Mouse (Mus musculus) intestine, embryonic 15.5 days (tissue): ENCODE measurements around the gene Hoxc9. TPM values are rescaled to one million over a fixed set of nuclear protein-coding genes. Genes with fewer than 3 reads are reported as not detected.

Experiments used
- ATAC-seq: fragments of 200-750 bp; cut with Nextera tagmentation; 2 replicates; pipeline ENCODE4 v1.8.0; 2017; ENCODE audit warnings: moderate TSS enrichment, moderate library complexity
- H3K27ac ChIP-seq: fragments of 300-500 bp; sonication (generic); 2 replicates; pipeline ENCODE4 v1.5.1; 2015; ENCODE audit warnings: mild to moderate bottlenecking, inconsistent platforms
- H3K27me3 ChIP-seq: fragments of 300-500 bp; sonication (generic); replicated peaks from 2 replicates; pipeline ENCODE4 v1.6.1; 2015; ENCODE audit warnings: inconsistent platforms
- H3K36me3 ChIP-seq: fragments of 300-500 bp; sonication (generic); 2 replicates; pipeline ENCODE4 v1.6.1; 2015; ENCODE audit warnings: inconsistent platforms
- H3K4me1 ChIP-seq: fragments of 300-500 bp; sonication (generic); replicated peaks from 2 replicates; pipeline ENCODE4 v1.6.1; 2015; ENCODE audit warnings: inconsistent platforms
- H3K4me2 ChIP-seq: fragments of 300-500 bp; sonication (generic); replicated peaks from 2 replicates; pipeline ENCODE4 v1.6.1; 2015; ENCODE audit warnings: mild to moderate bottlenecking, inconsistent platforms
- H3K4me3 ChIP-seq: fragments of 300-500 bp; sonication (generic); replicated peaks from 2 replicates; pipeline ENCODE4 v1.5.1; 2015; ENCODE audit warnings: inconsistent platforms
- H3K9ac ChIP-seq: fragments of 300-500 bp; sonication (generic); 2 replicates; pipeline ENCODE4 v1.6.1; 2015; ENCODE audit warnings: inconsistent platforms
- H3K9me3 ChIP-seq: fragments of 300-500 bp; sonication (generic); 2 replicates; pipeline ENCODE4 v1.6.1; 2016; ENCODE audit warnings: inconsistent platforms
- WGBS: fragments of 180-500 bp; shearing (Covaris S2); methylation state at CpG from one replicate; pipeline ENCODE4 v1.1.7; 2015; 5-methylcytosine and 5-hydroxymethylcytosine counted together
- microRNA counts: library from miRNA; unstranded; fragments of <30 nt; microRNA quantifications from one replicate; lab custom pipeline; 2016
- polyA plus RNA-seq: library from polyadenylated mRNA; unstranded; fragments of >200 nt; fragmentation: Nextera tagmentation; extraction: Ambion mirVana; gene quantifications from 2 replicates; pipeline ENCODE4 v1.2.1, GENCODE M21; 2015

Hoxc9 gene
- polyA plus RNA-seq, 1 experiment from 2014 or later: 1.4 TPM

- no peak for ATAC-seq
- H3K36me3 ChIP-seq: no peaks in the 10 kb centered on the region
- no peak overlapping the region for H3K4me3 ChIP-seq
- no peak overlapping the region for H3K27ac ChIP-seq
- no peak overlapping the region for H3K9ac ChIP-seq
- peak overlapping the region; percentile 17 for H3K4me2 ChIP-seq
- WGBS: 20% methylated on average over 8 of the region's 8 CpGs
- H3K27me3 ChIP-seq: peaks cover 85% of the 10 kb centered on the region
- no peaks in the 10 kb centered on the region for H3K9me3 ChIP-seq
- H3K4me1 ChIP-seq: peaks cover 9% of the 10 kb centered on the region
These were observed 45.3 kb downstream of the Hoxc9 start for GRCm38 (mm10) chr15:103021544-103021943.

GRCm38 (mm10) chr15:103024131-103024530 lies 47.9 kb downstream of the Hoxc9 start:
- peaks cover 13% of the 10 kb centered on the region for H3K4me1 ChIP-seq
- H3K4me2 ChIP-seq: no peak overlapping the region
- no peaks in the 10 kb centered on the region for H3K9me3 ChIP-seq
- no peak overlapping the region for H3K4me3 ChIP-seq
- ATAC-seq: no peak
- no peaks in the 10 kb centered on the region for H3K36me3 ChIP-seq
- H3K9ac ChIP-seq: no peak overlapping the region
- H3K27me3 ChIP-seq: peaks cover 87% of the 10 kb centered on the region
- WGBS: 13% methylated on average over 2 of the region's 2 CpGs
- no peak overlapping the region for H3K27ac ChIP-seq

GRCm38 (mm10) chr15:103027266-103028235 lies 51.3 kb downstream of the Hoxc9 start:
- H3K9ac ChIP-seq: no peak overlapping the region
- WGBS: 22% methylated on average over 43 of the region's 43 CpGs
- no peak overlapping the region for H3K4me3 ChIP-seq
- no peaks in the 10 kb centered on the region for H3K36me3 ChIP-seq
- H3K27ac ChIP-seq: no peak overlapping the region
- H3K4me2 ChIP-seq: peak overlapping the region; percentile 35; the same call in 1 of the 2 replicates
- H3K27me3 ChIP-seq: peaks cover 78% of the 10 kb centered on the region
- no peaks in the 10 kb centered on the region for H3K9me3 ChIP-seq
- ATAC-seq: no peak
- peaks cover 13% of the 10 kb centered on the region for H3K4me1 ChIP-seq

GRCm38 (mm10) chr15:103028916-103029512 lies 52.8 kb downstream of the Hoxc9 start:
- Histone ChIP-seq H3K4me2 (no peak overlapping the region), H3K9me3 (no peaks in the 10 kb centered on the region), H3K4me1 (peaks cover 23% of the 10 kb centered on the region), H3K9ac (no peak overlapping the region), H3K36me3 (no peaks in the 10 kb centered on the region), H3K27ac (no peak overlapping the region), H3K4me3 (no peak overlapping the region), H3K27me3 (peaks cover 77% of the 10 kb centered on the region)
- no peak for ATAC-seq
- 59% methylated on average over 9 of the region's 9 CpGs for WGBS

DNA sequence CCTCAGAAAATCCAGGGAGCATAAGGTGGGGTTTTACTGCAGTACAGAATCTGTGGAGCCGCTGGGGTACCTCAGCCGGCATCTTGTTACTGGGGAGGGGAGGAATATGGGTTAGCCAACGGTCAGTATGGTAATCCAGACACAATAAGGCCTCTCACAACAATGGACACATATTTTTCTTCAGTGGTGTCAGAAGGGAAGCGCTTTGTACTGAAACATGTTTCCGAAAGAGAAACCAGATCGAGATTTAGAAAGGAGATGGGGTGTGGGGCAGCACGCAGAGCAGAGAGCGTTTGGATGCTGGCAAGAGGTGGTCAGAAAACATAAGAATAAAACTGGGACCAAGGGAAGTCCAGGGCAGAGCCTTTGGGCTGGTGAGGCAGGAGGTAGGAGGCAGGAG lies 53.9 kb downstream of the Hoxc9 start:
- no peaks in the 10 kb centered on the region for H3K9me3 ChIP-seq
- ATAC-seq: no peak
- no peak overlapping the region for H3K27ac ChIP-seq
- peaks cover 76% of the 10 kb centered on the region for H3K27me3 ChIP-seq
- peaks cover 32% of the 10 kb centered on the region for H3K4me1 ChIP-seq
- H3K36me3 ChIP-seq: no peaks in the 10 kb centered on the region
- no peak overlapping the region for H3K9ac ChIP-seq
- H3K4me2 ChIP-seq: no peak overlapping the region
- 46% methylated on average over 8 of the region's 8 CpGs for whole genome bisulfite sequencing
- no peak overlapping the region for H3K4me3 ChIP-seq

DNA sequence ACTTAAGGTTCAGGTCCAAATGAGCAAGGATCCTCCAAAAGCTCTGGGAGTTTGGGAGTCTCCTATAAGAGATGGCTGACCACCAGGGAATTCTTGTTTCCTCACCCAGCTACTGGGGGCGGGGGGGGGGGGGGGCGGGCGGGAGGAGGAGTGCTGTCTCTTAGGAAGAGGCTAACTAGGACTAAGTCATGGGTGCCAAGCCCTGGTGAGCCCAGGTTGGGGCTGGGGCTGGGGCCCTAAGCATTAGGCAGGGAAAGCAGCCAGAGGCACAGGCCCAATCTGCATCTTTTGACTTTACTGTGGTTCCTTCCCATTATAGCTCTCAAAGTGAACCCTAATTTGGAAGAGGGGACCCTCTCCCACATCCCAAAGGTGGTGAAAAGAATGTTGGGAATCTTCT lies 55.9 kb downstream of the Hoxc9 start:
- ATAC-seq: no peak
- Histone ChIP-seq H3K36me3 (no peaks in the 10 kb centered on the region), H3K27me3 (peaks cover 77% of the 10 kb centered on the region), H3K27ac (no peak overlapping the region), H3K9ac (no peak overlapping the region), H3K4me3 (no peak overlapping the region), H3K9me3 (no peaks in the 10 kb centered on the region), H3K4me1 (peaks cover 24% of the 10 kb centered on the region), H3K4me2 (peak overlapping the region; percentile 36; the same call in 1 of the 2 replicates)
- 0% methylated on average over 3 of the region's 3 CpGs for WGBS

- peaks cover 23% of the 10 kb centered on the region for H3K4me1 ChIP-seq
- ATAC-seq: peak; percentile 52; the same call in 1 of the 2 replicates
- 4% methylated on average over 26 of the region's 26 CpGs for WGBS
- peak overlapping the region; percentile 17; the same call in 1 of the 2 replicates for H3K27ac ChIP-seq
- peak overlapping the region; percentile 36 for H3K4me2 ChIP-seq
- no peaks in the 10 kb centered on the region for H3K9me3 ChIP-seq
- no peak overlapping the region for H3K4me3 ChIP-seq
- no peaks in the 10 kb centered on the region for H3K36me3 ChIP-seq
- peaks cover 71% of the 10 kb centered on the region for H3K27me3 ChIP-seq
- H3K9ac ChIP-seq: no peak overlapping the region
These were observed 56.7 kb downstream of the Hoxc9 start for GRCm38 (mm10) chr15:103032646-103033575.

GRCm38 (mm10) chr15:103034043-103034806 lies 58.0 kb downstream of the Hoxc9 start:
- Histone ChIP-seq H3K36me3 (no peaks in the 10 kb centered on the region), H3K27ac (peak overlapping the region; percentile 86), H3K27me3 (peaks cover 63% of the 10 kb centered on the region), H3K9ac (peak overlapping the region; percentile 71), H3K9me3 (no peaks in the 10 kb centered on the region), H3K4me1 (peaks cover 23% of the 10 kb centered on the region), H3K4me2 (peak overlapping the region; percentile 72), H3K4me3 (peak overlapping the region; percentile 53)
- ATAC-seq: peak; percentile 69
- whole genome bisulfite sequencing: 4% methylated on average over 24 of the region's 24 CpGs

MicroRNAs within 50 kb of the gene (microRNA counts, 519-probe panel; counts per million panel counts)
- 97.1 counts per million, percentile 29 among the panel's probes with 10 or more counts for microRNA mmu-miR-615-3p (lab: Ali Mortazavi, UCI)
- microRNA mmu-miR-615-5p (lab: Ali Mortazavi, UCI): 97.1 counts per million, percentile 29 among the panel's probes with 10 or more counts

Other genes starting within 250 kb of the Hoxc9 start
- gene Hoxc13, start 55.3 kb upstream of the Hoxc9 start, polyA plus RNA-seq: not detected in 2 replicates
- not detected in 2 replicates for gene Hoxc12, start 39.7 kb upstream of the Hoxc9 start, polyA plus RNA-seq
- gene Hoxc11, start 22.0 kb upstream of the Hoxc9 start, polyA plus RNA-seq: not detected in 2 replicates
- 1.9 and 2.6 TPM in 2 replicates for gene Hoxc10, start 9.6 kb upstream of the Hoxc9 start, polyA plus RNA-seq
- 7.7 and 10.1 TPM in 2 replicates for gene Hoxc5, start 9.0 kb upstream of the Hoxc9 start, polyA plus RNA-seq
- 6.2 and 7.0 TPM in 2 replicates for gene Hoxc8, start 14.2 kb downstream of the Hoxc9 start, polyA plus RNA-seq
- 5.7 and 6.1 TPM in 2 replicates for gene Hoxc6, start 21.8 kb downstream of the Hoxc9 start, polyA plus RNA-seq
- gene Hoxc4, start 42.5 kb downstream of the Hoxc9 start, polyA plus RNA-seq: 9.5 and 10.6 TPM in 2 replicates
- 17.8 and 18.2 TPM in 2 replicates for gene Smug1, start 190.7 kb downstream of the Hoxc9 start, polyA plus RNA-seq